Mouse (Mus musculus) hindbrain, embryonic 12.5 days (tissue): ENCODE data around the gene Gfra1. TPM values are rescaled to one million over a fixed set of nuclear protein-coding genes. Genes with fewer than 3 reads are reported as not detected.
A peak's percentile ranks its signal among the peaks of the same experiment; 100 is the strongest.

Experiments
- ATAC-seq: fragments of 200-750 bp; cut with Nextera tagmentation; 2 replicates; pipeline ENCODE4 v1.8.0; 2017; ENCODE audit warnings: moderate TSS enrichment; ENCODE audit not compliant: low FRiP score
- H3K27ac ChIP-seq: fragments of 300-500 bp; sonication (generic); 2 replicates; pipeline ENCODE4 v1.5.1; 2016; ENCODE audit warnings: mild to moderate bottlenecking
- H3K27me3 ChIP-seq: fragments of 300-500 bp; sonication (generic); 2 replicates; pipeline ENCODE4 v1.6.1; 2016; ENCODE audit warnings: mild to moderate bottlenecking
- H3K36me3 ChIP-seq: fragments of 300-500 bp; sonication (generic); 2 replicates; pipeline ENCODE4 v1.6.1; 2016; ENCODE audit warnings: mild to moderate bottlenecking
- H3K4me1 ChIP-seq: fragments of 300-500 bp; sonication (generic); 2 replicates; pipeline ENCODE4 v1.6.1; 2016
- H3K4me2 ChIP-seq: fragments of 300-500 bp; sonication (generic); replicated peaks from 2 replicates; pipeline ENCODE4 v1.6.1; 2016; ENCODE audit warnings: mild to moderate bottlenecking
- H3K4me3 ChIP-seq: fragments of 300-500 bp; sonication (generic); 2 replicates; pipeline ENCODE4 v1.5.1; 2016; ENCODE audit warnings: mild to moderate bottlenecking
- H3K9ac ChIP-seq: fragments of 300-500 bp; sonication (generic); 2 replicates; pipeline ENCODE4 v1.6.1; 2016; ENCODE audit warnings: mild to moderate bottlenecking, moderate library complexity
- H3K9me3 ChIP-seq: fragments of 300-500 bp; sonication (generic); replicated peaks from 2 replicates; pipeline ENCODE4 v1.6.1; 2016; ENCODE audit warnings: mild to moderate bottlenecking
- WGBS: fragments of 180-500 bp; shearing (Covaris S2); methylation state at CpG from one replicate; pipeline ENCODE4 v1.1.7; 2016; 5-methylcytosine and 5-hydroxymethylcytosine counted together
- polyA plus RNA-seq: library from polyadenylated mRNA; unstranded; fragments of >200 nt; fragmentation: Nextera tagmentation; extraction: Ambion mirVana; gene quantifications from 2 replicates; pipeline ENCODE4 v1.2.1, GENCODE M21; 2016

Gfra1 gene
- polyA plus RNA-seq, 1 experiment from 2014 or later: 59.8 TPM

DNA sequence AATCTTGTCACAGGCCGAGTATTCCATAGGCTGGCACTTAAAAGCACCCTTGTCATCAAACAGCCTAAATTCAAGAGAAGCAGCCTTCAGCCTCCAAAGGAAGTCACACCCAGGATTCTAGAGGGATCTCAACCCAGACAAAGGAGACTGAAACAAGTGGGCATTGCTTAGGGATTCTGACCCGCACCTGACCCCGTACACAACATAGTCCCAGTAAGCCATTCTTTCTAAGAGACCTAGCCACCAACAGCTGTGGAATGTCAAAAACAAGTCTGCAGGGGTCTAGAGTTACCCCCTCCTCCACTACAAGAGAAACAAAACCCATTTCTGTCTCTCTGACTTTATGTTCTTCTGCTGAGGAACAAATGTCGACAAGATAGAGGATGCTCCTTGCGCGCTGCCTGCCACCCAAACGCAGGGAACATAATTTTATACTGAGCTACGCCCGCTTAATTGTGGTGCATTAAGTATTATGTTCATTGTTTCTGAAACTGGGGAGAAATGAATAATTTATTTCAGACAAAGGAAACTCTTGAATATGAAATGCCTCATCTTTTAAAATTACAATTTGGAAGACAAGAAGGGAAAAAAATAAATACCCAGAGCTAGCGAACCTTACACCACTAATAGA lies 18.2 kb downstream of the Gfra1 start:
- Histone ChIP-seq H3K4me2 (no peak overlapping the region), H3K4me1 (peaks cover 35% of the 10 kb centered on the region), H3K9me3 (no peaks in the 10 kb centered on the region), H3K9ac (no peak overlapping the region), H3K4me3 (no peak overlapping the region), H3K36me3 (no peaks in the 10 kb centered on the region), H3K27ac (no peak overlapping the region), H3K27me3 (no peaks in the 10 kb centered on the region)
- 52% methylated on average over 10 of the region's 10 CpGs for WGBS
- ATAC-seq: no peak

DNA sequence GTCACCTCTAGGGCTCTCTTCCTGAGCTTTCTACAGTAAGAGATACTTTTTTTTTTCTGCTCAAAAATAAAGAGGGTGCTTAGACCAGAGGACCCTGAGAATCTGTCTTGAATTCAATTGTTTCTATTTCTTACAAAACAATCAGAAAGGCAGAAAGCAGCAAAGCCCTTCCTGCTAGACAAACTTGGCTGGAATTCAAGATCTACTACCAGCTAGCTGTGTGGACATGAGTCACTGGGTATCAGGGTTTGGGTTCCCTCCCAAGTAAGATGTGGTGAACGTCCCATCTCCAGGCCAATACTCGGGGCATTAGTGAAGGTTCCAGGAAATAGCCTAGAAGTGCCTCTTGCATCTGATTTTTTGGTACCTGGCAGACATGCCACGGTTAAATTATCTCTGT lies 18.8 kb downstream of the Gfra1 start:
- 87% methylated on average over 3 of the region's 3 CpGs for WGBS
- H3K4me3 ChIP-seq: no peak overlapping the region
- H3K27ac ChIP-seq: no peak overlapping the region
- H3K9ac ChIP-seq: no peak overlapping the region
- H3K9me3 ChIP-seq: no peaks in the 10 kb centered on the region
- peaks cover 30% of the 10 kb centered on the region for H3K4me1 ChIP-seq
- H3K4me2 ChIP-seq: no peak overlapping the region
- no peaks in the 10 kb centered on the region for H3K36me3 ChIP-seq
- ATAC-seq: no peak
- no peaks in the 10 kb centered on the region for H3K27me3 ChIP-seq

DNA sequence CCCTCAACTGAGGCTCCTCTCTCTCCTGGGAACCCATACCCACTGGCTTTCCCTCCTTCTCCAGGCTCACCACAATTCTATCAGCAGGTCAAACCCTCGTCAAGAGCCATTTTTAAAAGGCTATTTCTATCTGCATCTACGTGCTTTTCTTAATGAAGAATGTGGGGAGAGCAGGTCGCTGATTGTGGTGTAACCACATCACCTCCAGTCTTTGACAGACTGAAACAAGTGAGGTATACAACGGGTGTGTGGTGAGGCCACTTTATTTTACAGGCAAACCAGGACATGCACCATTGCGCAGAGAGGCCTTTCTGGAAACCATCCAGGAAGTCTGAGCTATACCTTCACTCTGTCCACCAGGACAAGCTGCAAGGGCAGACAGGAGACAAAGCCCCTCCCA lies 19.8 kb downstream of the Gfra1 start:
- Histone ChIP-seq H3K27ac (no peak overlapping the region), H3K27me3 (no peaks in the 10 kb centered on the region), H3K9ac (no peak overlapping the region), H3K4me1 (peaks cover 27% of the 10 kb centered on the region), H3K36me3 (no peaks in the 10 kb centered on the region), H3K9me3 (no peaks in the 10 kb centered on the region), H3K4me3 (no peak overlapping the region), H3K4me2 (no peak overlapping the region)
- 84% methylated on average over 5 of the region's 5 CpGs for WGBS
- no peak for ATAC-seq

DNA sequence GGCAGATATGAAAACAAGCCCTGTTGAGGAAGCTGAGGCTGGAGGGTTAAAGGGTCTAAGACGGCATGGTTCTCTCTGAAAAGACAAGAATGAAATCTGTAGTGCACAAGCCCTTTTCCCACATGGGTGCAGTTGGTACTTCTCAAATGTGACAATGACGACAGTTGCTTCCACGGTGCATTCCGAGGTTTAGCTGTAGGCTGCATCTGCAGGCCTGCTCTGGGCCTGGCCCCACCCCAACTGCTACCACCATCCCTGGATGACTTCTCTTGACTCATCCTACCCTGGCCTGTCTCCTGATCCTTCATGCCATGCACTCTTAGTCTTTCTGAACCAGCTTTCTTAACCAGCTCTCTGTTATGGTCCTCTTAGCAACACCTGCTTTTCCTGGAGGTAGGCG lies 22.9 kb downstream of the Gfra1 start:
- H3K4me2 ChIP-seq: no peak overlapping the region
- 77% methylated on average over 5 of the region's 5 CpGs for WGBS
- H3K27ac ChIP-seq: no peak overlapping the region
- H3K4me3 ChIP-seq: no peak overlapping the region
- no peak overlapping the region for H3K9ac ChIP-seq
- no peaks in the 10 kb centered on the region for H3K27me3 ChIP-seq
- no peaks in the 10 kb centered on the region for H3K9me3 ChIP-seq
- peaks cover 19% of the 10 kb centered on the region for H3K4me1 ChIP-seq
- H3K36me3 ChIP-seq: no peaks in the 10 kb centered on the region
- no peak for ATAC-seq

DNA sequence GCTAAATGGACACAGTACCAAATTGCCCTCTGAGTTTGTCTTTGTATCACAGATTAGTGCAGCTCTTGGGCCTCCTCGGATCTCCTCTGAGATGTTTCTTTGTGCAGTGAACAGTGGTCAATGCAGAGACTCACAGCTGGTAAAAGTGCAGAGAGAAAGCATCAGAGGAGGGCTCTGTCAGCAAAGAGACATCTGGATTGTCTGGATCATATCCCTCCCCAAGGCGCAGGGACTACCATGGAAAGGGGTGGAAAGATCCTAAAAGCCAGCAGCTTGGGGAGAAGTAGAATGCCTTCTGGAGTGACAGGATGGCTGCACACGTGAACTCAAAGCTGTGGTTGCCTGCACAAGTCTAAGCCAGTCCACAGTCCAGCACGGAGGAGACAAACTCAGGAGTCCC lies 27.2 kb downstream of the Gfra1 start:
- no peak overlapping the region for H3K4me2 ChIP-seq
- H3K27ac ChIP-seq: no peak overlapping the region
- 87% methylated on average over 4 of the region's 4 CpGs for WGBS
- no peaks in the 10 kb centered on the region; the same call in 1 of the 2 replicates for H3K4me1 ChIP-seq
- H3K9me3 ChIP-seq: no peaks in the 10 kb centered on the region
- no peak overlapping the region for H3K4me3 ChIP-seq
- no peak overlapping the region for H3K9ac ChIP-seq
- ATAC-seq: no peak
- H3K27me3 ChIP-seq: no peaks in the 10 kb centered on the region
- no peaks in the 10 kb centered on the region for H3K36me3 ChIP-seq

DNA sequence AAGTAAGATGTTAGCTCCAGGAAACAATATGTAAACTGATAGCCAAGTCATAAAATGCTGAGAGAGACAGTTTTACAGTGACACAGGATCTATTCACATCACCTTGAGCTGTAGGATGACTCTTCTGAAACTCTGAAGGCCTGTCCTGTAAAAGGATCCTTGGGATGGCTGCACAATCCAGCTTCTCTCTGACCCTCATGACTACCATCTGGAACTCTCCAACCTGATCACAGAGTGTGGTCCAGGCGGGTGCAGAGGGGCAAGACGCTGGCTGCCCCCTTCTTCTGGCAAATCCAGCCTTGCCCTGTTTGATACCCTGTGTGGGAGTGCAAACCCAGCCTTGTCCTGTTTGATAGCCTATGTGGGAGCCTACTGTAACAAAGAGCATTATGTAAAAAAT lies 28.4 kb downstream of the Gfra1 start:
- Histone ChIP-seq H3K27ac (no peak overlapping the region), H3K4me1 (peaks cover under 1% of the 10 kb centered on the region; the same call in 1 of the 2 replicates), H3K9me3 (no peaks in the 10 kb centered on the region), H3K9ac (no peak overlapping the region), H3K4me2 (no peak overlapping the region), H3K4me3 (no peak overlapping the region), H3K27me3 (no peaks in the 10 kb centered on the region), H3K36me3 (no peaks in the 10 kb centered on the region)
- WGBS: 84% methylated on average over 2 of the region's 2 CpGs
- ATAC-seq: no peak

DNA sequence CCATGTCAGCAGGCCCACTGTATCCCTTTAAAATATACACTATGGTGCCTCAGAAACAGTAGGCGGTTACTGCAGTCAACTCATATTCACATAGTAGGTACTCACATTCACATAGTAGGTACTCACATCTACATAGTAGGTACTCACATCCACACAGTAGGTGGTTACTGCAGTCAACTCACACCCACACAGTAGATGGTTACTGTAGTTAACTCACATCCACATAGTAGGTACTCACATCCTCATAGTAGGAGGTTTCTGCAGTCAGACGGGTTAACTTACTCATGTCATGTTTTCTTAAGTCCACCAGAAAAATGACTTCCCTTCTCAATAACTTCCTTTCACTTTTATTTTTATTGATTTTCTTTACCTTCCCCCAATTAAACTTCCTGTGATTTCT lies 30.8 kb downstream of the Gfra1 start:
- 90% methylated on average over 2 of the region's 2 CpGs for WGBS

DNA sequence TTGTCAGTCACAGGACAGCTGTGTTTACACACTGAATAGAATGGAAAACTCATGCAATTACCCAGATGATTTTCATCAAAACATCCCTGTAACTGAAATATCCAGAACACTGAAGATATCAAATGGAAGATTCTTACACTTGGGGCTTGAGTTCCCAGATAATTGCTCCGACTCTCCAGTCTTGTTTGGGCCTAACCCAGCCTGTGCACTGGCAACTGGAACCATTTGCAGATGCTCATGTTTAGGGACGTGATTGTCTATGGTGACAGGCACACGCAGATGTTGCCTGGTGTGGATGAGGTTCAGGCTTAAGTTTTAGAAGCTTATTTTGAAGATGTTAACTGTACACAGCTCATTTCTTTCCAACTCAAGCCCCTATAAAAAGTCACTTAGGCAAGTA lies 31.5 kb downstream of the Gfra1 start:
- Histone ChIP-seq H3K27ac (no peak overlapping the region), H3K4me3 (no peak overlapping the region), H3K9me3 (no peaks in the 10 kb centered on the region), H3K9ac (no peak overlapping the region), H3K36me3 (no peaks in the 10 kb centered on the region), H3K4me2 (no peak overlapping the region), H3K4me1 (peaks cover 19% of the 10 kb centered on the region), H3K27me3 (no peaks in the 10 kb centered on the region)
- 81% methylated on average over 3 of the region's 3 CpGs for WGBS
- ATAC-seq: no peak

More for the DNA sequence above, 30.8 kb downstream of the Gfra1 start:
- Histone ChIP-seq H3K27me3 (no peaks in the 10 kb centered on the region), H3K36me3 (no peaks in the 10 kb centered on the region), H3K4me1 (peaks cover 11% of the 10 kb centered on the region), H3K27ac (no peak overlapping the region), H3K9me3 (no peaks in the 10 kb centered on the region), H3K9ac (no peak overlapping the region), H3K4me3 (no peak overlapping the region), H3K4me2 (no peak overlapping the region)
- no peak for ATAC-seq

DNA sequence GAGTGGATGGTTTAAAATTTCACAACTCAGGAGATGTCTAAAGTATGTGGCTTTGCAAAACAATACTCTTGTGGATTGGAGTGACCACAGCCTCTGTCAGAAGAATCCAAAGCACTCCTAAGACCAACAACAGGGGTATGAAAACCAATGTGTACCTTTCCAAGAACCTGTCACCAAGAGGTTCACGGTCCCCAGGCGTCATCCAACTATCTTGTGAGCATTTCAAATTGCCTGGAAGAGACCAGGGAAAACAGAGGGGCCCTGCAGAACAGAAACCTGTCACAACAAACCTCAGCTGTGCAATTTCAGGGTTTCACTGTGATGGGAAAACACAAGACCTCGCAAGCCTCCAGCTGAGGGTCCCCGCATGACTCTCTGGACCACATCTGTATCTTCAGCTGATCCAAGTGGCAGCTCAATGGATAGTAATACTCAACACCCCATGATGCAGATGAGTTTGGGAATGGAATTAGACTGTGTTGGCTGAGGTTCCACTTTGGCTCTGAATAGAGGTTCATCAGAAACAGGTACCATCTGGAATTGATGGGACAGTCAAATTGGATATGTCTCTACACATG lies 32.7 kb downstream of the Gfra1 start:
- WGBS: 79% methylated on average over 4 of the region's 4 CpGs
- no peaks in the 10 kb centered on the region for H3K9me3 ChIP-seq
- H3K4me3 ChIP-seq: no peak overlapping the region
- H3K27ac ChIP-seq: no peak overlapping the region
- H3K27me3 ChIP-seq: no peaks in the 10 kb centered on the region
- H3K4me1 ChIP-seq: peaks cover 19% of the 10 kb centered on the region
- no peak overlapping the region for H3K4me2 ChIP-seq
- no peaks in the 10 kb centered on the region for H3K36me3 ChIP-seq
- ATAC-seq: no peak
- no peak overlapping the region for H3K9ac ChIP-seq

DNA sequence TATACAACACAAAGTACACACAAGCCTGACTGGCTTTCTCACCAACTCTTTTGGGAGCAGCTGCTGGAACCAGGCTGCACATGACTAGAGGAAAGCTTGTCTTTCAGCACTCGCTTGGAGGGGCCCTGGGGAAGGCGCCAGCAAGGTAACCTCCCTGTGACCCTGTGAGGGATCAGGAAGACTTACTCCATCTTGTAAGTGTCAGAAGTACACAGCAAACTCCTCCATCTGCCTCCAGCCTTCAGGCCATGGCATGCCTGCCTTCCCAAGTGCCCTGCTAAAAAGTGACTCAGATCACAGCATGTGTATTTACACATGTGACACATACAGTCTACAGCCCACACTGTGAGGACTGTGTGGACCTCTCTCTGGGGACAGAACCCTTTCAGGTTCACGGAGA lies 36.0 kb downstream of the Gfra1 start:
- H3K4me3 ChIP-seq: no peak overlapping the region
- no peaks in the 10 kb centered on the region for H3K9me3 ChIP-seq
- no peak overlapping the region for H3K9ac ChIP-seq
- WGBS: 45% methylated on average over 3 of the region's 3 CpGs
- H3K36me3 ChIP-seq: no peaks in the 10 kb centered on the region
- ATAC-seq: 0 out of 2 replicates have a peak, but pooled peaks have one; percentile 40
- no peak overlapping the region for H3K4me2 ChIP-seq
- H3K4me1 ChIP-seq: peaks cover 19% of the 10 kb centered on the region
- H3K27ac ChIP-seq: no peak overlapping the region
- no peaks in the 10 kb centered on the region for H3K27me3 ChIP-seq

DNA sequence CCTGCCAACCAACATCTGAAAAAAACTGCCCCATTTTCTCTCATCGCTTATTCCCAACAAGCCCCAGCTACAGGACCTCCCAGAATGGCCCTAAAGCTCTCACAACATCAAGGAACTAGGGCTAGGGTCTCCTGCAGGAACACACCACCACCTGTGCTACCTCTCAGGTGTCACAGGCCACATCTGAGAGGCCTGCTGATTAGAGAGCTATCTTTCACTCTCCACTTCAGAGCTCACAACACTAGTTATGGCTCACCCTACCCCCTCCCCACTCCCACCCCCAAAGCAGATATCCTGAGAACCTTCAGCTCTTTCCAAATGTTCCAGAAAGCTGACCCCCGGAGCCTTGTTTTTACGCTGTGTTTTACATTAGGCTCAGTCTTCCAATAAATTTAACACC lies 36.4 kb downstream of the Gfra1 start:
- 84% methylated on average over 3 of the region's 3 CpGs for WGBS

DNA sequence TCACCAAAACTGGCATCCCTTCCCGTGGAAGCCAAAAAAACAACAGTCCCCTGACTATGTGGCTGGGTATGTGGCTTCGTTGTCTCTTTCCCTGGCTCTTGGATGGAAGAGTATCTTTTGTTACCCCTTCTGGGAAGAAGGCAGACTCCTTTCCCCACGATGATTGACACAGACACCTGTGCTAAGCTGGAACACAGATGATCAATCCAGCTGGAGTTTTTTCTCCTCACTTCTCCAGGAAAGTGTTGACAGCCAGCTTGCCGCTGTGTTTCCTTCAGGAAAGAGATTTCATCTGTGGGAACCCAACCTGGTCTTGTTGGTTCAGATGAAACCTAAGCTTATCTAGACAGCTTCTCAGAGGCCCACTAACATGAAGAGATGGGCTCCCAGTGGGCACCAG lies 40.5 kb downstream of the Gfra1 start:
- H3K27me3 ChIP-seq: no peaks in the 10 kb centered on the region
- WGBS: 70% methylated on average over 4 of the region's 4 CpGs
- H3K27ac ChIP-seq: no peak overlapping the region
- H3K4me2 ChIP-seq: no peak overlapping the region
- H3K36me3 ChIP-seq: no peaks in the 10 kb centered on the region
- H3K4me1 ChIP-seq: peaks cover 9% of the 10 kb centered on the region
- ATAC-seq: no peak
- H3K9me3 ChIP-seq: no peaks in the 10 kb centered on the region
- H3K9ac ChIP-seq: no peak overlapping the region
- no peak overlapping the region for H3K4me3 ChIP-seq

More for the DNA sequence above, 36.4 kb downstream of the Gfra1 start:
- Histone ChIP-seq H3K4me2 (no peak overlapping the region), H3K9ac (no peak overlapping the region), H3K27ac (no peak overlapping the region), H3K9me3 (no peaks in the 10 kb centered on the region), H3K4me3 (no peak overlapping the region), H3K4me1 (peaks cover 19% of the 10 kb centered on the region), H3K27me3 (no peaks in the 10 kb centered on the region), H3K36me3 (no peaks in the 10 kb centered on the region)
- ATAC-seq: no peak

DNA sequence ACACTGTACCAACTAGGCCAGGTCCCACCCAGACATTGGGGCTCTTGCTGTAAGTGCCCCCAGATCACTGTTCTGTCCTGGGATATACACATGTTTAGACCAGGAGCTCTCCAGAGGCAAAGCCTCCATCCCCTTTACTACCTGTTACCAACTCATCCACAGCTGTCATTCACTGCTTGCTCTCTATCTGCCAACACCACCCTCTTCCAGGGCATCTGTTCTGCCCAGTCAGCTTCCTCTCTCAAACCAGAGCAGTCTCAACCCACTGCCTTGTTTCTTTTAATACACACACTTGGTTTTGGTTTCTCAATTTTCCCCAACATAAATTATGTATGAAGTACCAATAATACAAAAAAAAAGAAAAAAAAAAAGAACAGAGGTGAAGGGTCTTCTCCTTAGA lies 41.0 kb downstream of the Gfra1 start:
- H3K4me1 ChIP-seq: peaks cover 6% of the 10 kb centered on the region
- ATAC-seq: no peak
- no peak overlapping the region for H3K27ac ChIP-seq
- H3K4me3 ChIP-seq: no peak overlapping the region
- H3K4me2 ChIP-seq: no peak overlapping the region
- no peaks in the 10 kb centered on the region for H3K36me3 ChIP-seq
- H3K9ac ChIP-seq: no peak overlapping the region
- no peaks in the 10 kb centered on the region for H3K9me3 ChIP-seq
- H3K27me3 ChIP-seq: no peaks in the 10 kb centered on the region
